Mouse (Mus musculus) urinary bladder, adult 18-20 months (tissue): Measurements from ENCODE around the gene Ccp110.

Experiments used
- DNase-seq, 2 experiments: peaks; one replicate each; pipeline ENCODE4 v3.0.0; 2022; ENCODE audit warnings: low spot score in 2 of 2, mixed read lengths in 2 of 2

Gene Ccp110

GRCm38 (mm10) chr7:118766834-118767224, 54.5 kb downstream of the Ccp110 start:
- no peak for DNase-seq

- no peak for DNase-seq
These were observed 56.9 kb downstream of the Ccp110 start for GRCm38 (mm10) chr7:118769208-118769607.

- no peak for DNase-seq
These were observed 57.3 kb downstream of the Ccp110 start for GRCm38 (mm10) chr7:118769655-118770054.

GRCm38 (mm10) chr7:118773027-118773426, 60.7 kb downstream of the Ccp110 start:
- DNase-seq = no peak

- no peak for DNase-seq
These were observed 63.6 kb downstream of the Ccp110 start for GRCm38 (mm10) chr7:118775991-118776390.

- no peak for DNase-seq
These were observed 64.1 kb downstream of the Ccp110 start for GRCm38 (mm10) chr7:118776491-118776890.

GRCm38 (mm10) chr7:118777598-118778394, 65.4 kb downstream of the Ccp110 start:
- no peak for DNase-seq

GRCm38 (mm10) chr7:118778561-118778960, 66.2 kb downstream of the Ccp110 start:
- no peak for DNase-seq

- no peak for DNase-seq
These were observed 71.1 kb downstream of the Ccp110 start for GRCm38 (mm10) chr7:118783305-118784001.

- DNase-seq = no peak
These were observed 73.7 kb downstream of the Ccp110 start for GRCm38 (mm10) chr7:118786091-118786490.
